Mouse (Mus musculus) left cerebral cortex, adult 8-10 months (tissue): Measurements from ENCODE around the gene Boll. TPM values are rescaled to one million over a fixed set of nuclear protein-coding genes. Genes with fewer than 3 reads are reported as not detected.
A peak's percentile ranks its signal among the peaks of the same experiment; 100 is the strongest.

Experiments
- DNase-seq, 2 experiments: peaks; one replicate each; pipeline ENCODE4 v3.0.0; 2022; ENCODE audit warnings: low spot score in 2 of 2
- total RNA-seq, 4 experiments: library from RNA; stranded (reverse); gene quantifications; 2 replicates each; pipeline ENCODE4 v1.2.4; 2022

The Boll gene
- total RNA-seq, 4 experiments from 2014 or later: 0.39 TPM; not detected in 3

DNA sequence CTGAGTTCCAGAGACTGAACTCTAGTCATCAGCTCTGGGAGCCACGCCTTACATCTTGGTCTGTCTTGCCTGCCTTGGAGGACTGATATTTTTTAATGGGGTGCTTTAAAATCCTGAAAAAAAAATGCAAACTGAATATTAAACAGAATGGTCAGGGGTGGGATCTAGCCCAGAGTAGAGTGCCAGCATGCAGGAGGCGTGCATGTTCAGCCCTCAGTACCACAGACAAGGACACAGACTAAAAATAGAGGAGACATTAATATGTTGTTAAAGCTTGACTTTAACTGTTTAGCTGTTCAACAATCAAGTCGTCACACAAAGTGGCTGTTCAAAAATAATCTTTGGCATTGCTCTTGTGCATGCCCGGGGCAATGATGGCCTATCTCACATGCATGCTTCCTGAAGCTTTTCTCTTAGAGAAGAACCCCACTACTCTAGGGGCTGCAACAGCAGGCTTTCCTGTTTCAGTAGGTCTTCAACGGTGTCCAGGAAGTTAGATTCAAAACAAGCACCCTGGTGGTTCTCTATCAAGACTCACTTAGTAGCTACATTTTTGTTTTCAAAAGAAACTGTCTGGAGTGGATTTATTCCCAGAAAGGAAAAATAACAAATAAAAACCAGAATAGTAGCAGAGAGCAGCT lies 154.6 kb downstream of the Boll start:
- DNase-seq: no peak

DNA sequence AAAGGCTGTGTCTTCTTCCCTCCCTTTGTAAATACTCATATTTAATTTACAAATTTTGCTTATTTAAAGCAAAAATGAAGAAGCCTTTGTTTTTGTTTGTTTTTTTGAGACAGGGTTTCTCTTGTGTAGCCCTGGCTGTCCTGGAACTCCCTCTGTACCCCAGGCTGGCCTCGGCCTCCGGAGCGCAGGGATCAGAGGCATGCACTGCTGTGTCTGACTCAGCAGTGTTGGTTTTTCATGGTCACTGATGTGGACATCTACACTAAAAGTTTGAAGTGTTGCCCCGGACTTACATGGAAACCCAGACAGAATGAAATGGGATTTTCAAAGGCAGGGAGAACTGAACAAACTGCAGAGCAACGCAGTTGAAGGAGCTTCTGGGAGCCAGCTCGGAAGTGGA lies 155.7 kb downstream of the Boll start:
- no peak for DNase-seq

DNA sequence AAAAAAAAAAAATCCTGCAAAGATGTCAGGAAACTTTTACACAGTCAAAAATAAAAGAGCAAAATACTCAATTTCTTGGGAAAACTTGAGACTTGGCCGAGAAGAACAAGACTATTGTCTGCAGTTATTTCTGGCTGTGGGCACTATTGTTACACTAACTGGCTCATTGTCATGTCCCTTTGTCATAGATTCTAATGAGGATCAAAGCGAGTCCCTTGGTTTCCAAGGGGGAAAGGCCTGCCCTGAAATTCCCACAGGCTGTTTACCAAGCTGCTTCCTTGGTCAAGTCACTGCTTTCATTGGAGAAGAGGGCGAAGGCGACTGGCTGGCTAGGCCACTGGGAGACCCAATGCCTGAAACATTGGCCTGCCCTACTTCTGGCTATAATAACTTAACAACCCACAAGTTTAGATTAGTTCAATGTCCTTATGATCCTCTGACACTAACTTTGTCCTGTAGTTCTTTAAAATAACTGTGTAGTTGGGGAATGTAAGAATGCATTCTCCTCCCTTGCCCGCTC lies 157.4 kb downstream of the Boll start:
- DNase-seq: no peak

DNA sequence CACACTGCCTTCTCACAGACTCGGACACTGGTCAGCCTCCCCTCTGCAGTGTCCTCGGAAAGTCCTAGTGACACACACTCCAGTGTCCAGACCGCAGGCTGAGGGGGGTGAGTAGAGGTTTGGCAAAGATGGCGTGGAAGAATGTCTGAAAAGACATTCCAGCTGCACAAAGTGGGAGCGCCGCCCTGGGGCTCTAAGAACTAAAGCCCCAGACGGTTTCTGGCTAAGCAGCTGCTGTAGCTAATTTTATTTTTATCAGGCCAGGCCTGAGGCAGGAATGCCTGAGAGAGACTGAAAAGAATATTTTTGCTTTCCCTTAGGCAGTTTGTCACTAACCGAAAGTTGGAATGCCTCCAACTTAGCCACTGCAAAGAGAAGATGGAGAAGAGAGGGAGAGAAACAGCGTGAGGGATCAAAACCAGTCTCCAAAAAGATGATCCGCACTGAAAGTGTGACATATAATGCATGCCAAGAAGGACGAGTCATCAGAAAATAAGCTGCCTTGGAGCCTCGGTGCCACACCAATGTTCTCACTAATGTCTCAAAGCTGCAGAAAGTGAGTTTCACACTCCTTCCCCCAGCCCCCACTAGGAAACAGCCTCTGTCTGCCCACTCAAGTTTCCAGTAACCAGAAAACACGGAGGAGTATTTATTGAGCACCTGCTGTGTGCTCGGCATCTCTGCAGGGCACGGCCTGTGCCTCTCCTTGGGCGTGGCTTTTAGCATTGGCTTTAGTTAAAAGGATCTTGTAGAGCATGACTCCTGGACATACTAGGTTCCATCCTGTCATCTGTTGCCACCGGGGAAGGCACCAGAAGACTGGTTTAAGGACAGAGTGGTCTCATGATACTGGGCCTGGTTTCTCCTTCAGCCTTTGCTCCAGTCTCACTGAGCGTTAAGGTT lies 161.2 kb downstream of the Boll start:
- peak in 1 of 2 experiments; percentile 41 for DNase-seq

DNA sequence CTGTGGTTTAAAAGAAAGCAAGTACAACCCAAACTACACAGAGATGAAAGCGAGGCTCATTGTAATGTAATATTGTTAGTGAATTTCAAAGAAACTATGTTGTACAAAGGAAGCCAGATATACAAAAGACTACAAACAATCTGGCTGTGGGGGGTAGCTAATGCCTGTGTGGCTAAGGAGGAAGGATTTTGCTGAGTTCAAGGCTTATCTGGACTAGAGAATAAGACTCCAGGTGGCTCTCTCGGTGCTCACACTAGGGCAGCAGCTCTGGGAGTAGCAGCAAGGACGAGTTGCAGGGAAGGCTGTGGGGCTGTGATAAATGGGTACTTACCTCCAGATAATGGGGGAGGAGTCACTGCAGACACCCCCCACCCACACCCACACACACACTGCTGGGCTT lies 164.6 kb downstream of the Boll start:
- DNase-seq: no peak

Other genes with a start within 250 kb of the Boll start
- 10 to 100 TPM; 48.5 to 59.6 (median 49.8) TPM for gene Mob4, start 232.2 kb downstream of the Boll start, total RNA-seq
- 10 to 100 TPM; 25.6 to 27.1 (median 26.6) TPM for gene Rftn2, start 136.7 kb downstream of the Boll start, total RNA-seq
- 1 to 10 TPM; 7.6 to 8.5 (median 8.3) TPM for gene Mars2, start 126.3 kb downstream of the Boll start, total RNA-seq
- 10 to 100 TPM; 24.3 to 28.5 (median 27.0) TPM for gene Plcl1, start 42.5 kb upstream of the Boll start, total RNA-seq